In genomic region chr5:144829631-144830030, GRCm38 (mm10) we compare ENCODE assay signal across 12 mouse cellular contexts.
"Had no signal": no experiment of that assay in that cellular context is flagged by ENCODE, and none has a peak within 500 bp of the region (broad histone marks: within the 10 kb centered on the region; RNA-seq: fewer than 3 reads in every experiment).

No protein-coding gene starts in this region.

- H3K4me1 ChIP-seq: liver, embryonic 15.5 days; midbrain, embryonic 13.5 days had no signal

- DNase-seq: kidney, postnatal 36 days; left cerebral cortex, postnatal 4 days; lung, adult 2 months; lung, postnatal 36 days; right cerebral cortex, adult 18-20 months; right cerebral cortex, postnatal 25 days; thymus, adult 18-20 months; thymus, postnatal 14 days had no signal

- H3K27me3 ChIP-seq: liver, embryonic 15.5 days; midbrain, embryonic 13.5 days had no signal

- H3K9me3 ChIP-seq: liver, embryonic 15.5 days; midbrain, embryonic 13.5 days had no signal

- H3K4me3 ChIP-seq: liver, embryonic 15.5 days; midbrain, embryonic 13.5 days had no signal

- H3K9ac ChIP-seq: liver, embryonic 15.5 days; midbrain, embryonic 13.5 days had no signal

- ATAC-seq: lung, postnatal 0 days; midbrain, embryonic 13.5 days had no signal

- H3K27ac ChIP-seq: liver, embryonic 15.5 days; midbrain, embryonic 13.5 days had no signal

- H3K4me2 ChIP-seq: liver, embryonic 11.5 days; liver, embryonic 15.5 days; midbrain, embryonic 13.5 days had no signal
